Mouse (Mus musculus): Measurements from ENCODE around the gene Mcu. TPM values are rescaled to one million over a fixed set of nuclear protein-coding genes. Genes with fewer than 3 reads are reported as not detected.

Mcu gene
- total RNA-seq, 4 experiments from 2014 or later, result 45.3 to 51.6 (median 47.1) TPM

DNA sequence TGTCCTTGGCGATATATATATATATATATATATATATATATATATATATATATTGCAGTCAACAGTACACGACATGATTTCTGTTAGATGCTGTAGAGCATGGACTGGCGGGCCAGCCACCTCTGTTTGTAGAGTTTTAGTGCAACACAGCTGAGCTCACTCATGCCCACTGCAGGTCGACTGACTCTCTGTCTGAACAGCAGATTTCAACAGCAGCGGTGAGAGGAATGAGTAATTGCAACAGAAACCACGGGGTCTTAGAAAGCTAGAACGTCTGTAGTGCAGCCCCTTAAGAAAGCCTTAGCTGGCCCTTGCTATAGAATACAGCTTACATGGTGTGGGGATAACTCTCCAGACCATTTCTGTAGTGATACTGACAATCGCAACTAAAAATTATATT is 121.6 kb downstream of the Mcu start:
- DNase-seq (ENCODE audit: low spot score in 2 of 2), result no peak

DNA sequence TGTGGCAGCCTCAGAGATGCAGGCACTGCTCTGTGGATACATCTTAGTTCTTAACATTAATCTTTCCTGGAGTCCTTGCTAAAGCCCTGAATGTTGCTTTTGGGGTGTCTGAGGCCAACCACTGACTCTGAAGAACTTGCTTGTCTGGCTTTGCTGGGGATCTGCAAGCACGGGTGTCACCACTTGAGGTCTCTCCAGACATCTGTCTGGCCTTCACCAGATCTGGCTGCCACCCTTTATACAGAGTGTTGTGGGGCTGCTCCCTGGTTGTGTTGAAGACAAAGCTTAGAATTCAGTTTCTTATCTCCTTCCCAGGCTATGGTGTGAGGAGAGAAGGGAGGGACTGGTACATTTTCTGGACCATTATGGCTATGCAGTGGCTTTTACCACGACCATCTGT is 122.4 kb downstream of the Mcu start:
- no peak for DNase-seq (ENCODE audit: low spot score in 2 of 2)

DNA sequence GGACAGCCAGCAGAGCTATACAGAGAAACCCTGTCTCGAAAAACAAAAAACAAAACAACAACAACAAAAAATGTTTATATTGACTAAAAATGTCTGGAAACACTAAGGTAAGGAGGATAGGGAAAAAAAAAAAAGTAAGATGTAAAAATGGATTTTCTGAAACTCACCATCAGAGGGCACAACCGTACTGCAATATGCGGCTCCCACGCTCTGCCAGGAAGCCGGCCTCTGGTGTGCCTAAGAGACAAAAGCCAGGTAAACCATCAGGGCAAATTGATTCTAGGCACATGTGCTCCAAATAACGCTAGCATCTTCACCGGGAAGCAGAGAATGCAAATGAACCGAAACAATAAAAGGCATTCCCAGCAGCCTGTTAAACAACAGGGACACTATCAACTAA is 125.6 kb downstream of the Mcu start:
- DNase-seq (ENCODE audit: low spot score in 2 of 2), result no peak

DNA sequence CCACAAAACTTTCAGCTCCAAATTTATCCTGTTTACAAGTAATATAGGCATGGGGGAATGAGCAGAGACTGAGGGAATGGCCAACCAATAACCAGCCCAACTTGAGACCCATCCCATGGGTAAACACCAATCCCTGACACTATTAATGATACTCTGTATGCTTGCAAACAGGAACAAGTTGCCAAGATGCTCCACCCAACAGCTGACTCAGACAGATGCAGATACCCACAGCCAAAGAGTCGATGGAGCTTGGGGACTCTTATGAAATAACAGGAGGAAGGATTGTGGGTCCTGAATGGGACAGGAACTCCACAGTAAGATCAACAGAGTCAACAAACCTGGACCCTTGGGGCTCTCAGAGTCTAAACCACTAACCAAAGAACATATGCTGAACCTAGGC is 127.1 kb downstream of the Mcu start:
- no peak for DNase-seq (ENCODE audit: low spot score in 2 of 2)

DNA sequence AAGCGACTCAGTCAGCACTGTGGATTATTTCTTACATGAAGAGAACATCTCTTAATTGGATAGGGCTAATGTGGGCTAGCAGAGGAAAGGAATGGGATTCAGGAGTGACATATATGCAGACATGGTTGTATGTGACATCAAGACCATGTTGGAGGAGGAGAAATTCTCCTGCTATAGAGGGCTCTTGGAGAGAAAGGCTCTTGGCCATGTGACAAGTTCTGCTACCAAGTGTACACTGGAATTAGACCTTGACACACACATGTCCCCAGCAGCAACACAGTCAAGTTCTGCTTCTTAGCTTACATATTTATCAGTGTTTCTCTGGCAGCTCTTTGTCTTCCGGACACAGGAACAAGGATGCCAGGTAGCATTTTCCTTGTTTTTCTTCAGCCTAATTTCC is 129.1 kb downstream of the Mcu start:
- DNase-seq (ENCODE audit: low spot score in 2 of 2), result no peak

DNA sequence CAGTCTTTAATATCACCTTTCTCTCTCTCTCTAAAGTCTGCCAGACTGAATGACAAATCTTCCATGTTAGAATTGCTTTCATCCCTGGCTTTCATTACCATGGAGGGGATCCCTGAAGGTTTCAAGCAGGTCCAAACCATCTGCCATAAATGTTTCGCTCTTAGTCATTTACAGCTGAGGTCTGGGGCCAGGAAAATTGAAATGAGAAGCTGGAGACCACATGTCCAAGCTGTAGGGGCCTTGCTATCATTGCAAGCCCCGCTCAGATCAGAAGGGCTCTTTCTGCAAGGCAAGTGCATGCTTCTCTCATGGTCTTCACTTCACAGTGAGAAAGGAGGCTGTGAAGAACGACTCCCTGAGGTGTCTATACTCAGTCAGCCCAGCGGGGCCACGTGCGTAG is 132.2 kb downstream of the Mcu start:
- DNase-seq (ENCODE audit: low spot score in 2 of 2), result no peak

DNA sequence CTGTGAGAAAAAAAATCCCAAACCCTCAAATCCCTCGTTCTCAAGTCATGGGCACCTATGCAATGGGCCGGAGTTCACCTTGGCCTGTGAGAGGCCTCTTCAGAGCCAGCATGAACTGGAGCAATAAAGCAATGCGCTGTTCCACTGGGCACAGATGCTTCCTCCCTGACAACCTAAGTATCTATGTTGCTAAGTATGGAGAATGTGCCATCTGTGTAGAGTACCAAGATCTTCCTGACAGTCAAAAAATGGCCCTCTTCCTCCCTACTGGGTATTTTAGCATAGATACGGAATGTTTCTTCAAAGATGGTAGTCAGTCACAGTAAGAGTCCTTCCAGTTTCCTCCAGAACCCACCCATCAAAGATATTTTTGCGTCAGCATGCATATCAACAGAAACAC is 135.1 kb downstream of the Mcu start:
- DNase-seq (ENCODE audit: low spot score in 2 of 2), result no peak

DNA sequence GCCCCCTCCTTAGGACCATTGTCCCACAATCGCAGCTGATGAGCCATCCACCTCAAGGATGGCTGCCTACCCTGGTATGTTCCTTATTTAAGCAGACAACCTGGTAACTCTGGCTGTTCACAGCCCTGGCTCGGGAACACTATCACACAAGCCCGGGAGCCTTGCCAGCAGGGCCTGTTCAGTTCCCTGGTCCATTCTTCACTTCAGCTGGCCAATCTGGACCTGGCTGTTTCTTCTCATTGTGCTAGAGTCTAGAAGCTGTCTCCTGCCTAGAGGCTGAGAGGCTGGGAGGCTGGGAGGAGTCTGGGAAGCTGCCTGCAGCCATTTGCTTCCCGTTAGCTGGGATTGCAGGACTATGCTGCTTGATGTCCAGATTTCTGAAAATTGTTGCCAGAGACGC is 146.0 kb downstream of the Mcu start:
- peak in 1 of 2 experiments; percentile 36 for DNase-seq (ENCODE audit: low spot score in 2 of 2)

DNA sequence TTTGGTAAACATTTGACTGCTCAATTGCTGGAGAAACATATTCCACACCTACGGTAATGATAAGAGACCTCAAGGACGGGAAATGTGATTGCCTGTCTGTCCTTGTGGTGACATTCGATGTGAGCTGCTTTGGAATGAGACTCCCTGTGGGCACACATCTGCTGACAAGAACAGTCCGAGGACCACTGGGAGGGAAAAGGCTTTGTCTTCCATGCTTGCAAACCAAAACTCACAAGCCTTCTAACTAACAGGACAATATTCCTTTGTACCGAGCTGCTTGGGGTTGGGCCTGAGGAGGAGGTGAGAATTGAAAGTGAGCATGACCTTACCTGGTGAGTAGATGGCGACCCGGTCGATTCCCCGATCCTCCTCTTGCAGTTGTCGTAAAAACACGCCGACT is 149.2 kb downstream of the Mcu start:
- no peak for DNase-seq (ENCODE audit: low spot score in 2 of 2)

DNA sequence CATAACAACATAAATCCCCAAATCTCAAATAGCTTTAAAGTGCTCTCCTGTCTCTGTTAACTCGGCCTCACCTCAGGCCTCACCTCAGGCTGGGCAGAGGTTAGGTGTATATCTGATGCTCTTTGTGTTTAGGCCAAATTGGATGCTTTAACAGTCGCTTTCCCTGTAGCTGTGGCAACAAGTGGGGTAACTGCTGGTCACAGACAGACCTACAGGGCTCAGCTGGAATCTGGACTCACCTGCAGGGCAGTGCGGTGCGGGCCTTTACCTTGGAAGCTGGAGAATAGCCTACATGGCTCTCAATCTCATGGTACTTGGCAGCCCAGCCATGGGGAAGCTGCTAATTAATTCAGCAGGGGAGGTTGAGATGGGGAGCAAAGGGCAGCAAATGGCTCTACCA is 149.9 kb downstream of the Mcu start:
- no peak for DNase-seq (ENCODE audit: low spot score in 2 of 2)

DNA sequence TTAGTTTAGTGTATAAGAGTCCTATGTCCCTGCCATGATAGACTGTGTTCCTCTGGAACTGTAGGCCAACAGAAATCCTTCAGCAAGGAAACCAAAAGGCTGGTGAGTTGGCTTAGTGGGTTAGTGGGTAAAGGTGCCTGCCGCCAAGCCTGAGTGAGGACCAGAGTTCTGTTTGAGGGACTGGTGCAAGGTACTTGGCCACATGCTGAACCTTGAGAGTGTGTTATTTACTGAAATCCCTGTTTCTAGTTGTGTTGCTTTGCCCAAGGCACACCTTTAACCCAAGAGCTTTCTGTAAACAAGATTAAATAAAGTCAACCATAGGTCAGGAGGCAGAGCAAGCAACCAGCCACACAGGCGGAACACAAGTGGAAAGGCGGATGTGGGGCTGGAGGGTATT is 150.9 kb downstream of the Mcu start:
- DNase-seq (ENCODE audit: low spot score in 2 of 2), result no peak

DNA sequence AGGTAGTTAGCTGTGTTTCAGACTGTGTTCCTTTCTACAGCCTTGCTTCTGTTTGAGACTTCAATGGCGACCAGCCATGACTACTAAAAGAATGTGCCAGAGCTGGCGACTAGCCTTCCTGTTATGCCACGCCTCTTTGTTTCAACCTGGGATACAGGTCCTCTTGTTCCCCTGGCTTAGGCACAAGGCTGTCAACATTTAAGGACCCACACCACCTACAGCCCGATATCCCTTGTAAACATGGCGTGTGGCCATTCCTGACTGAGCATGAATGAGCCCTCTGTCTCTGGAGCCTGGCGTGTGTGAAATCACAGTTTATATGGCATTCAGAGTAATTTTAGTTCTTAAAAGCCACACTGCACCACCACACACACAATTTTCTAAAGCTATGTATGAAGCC is 154.2 kb downstream of the Mcu start:
- no peak for DNase-seq (ENCODE audit: low spot score in 2 of 2)

DNA sequence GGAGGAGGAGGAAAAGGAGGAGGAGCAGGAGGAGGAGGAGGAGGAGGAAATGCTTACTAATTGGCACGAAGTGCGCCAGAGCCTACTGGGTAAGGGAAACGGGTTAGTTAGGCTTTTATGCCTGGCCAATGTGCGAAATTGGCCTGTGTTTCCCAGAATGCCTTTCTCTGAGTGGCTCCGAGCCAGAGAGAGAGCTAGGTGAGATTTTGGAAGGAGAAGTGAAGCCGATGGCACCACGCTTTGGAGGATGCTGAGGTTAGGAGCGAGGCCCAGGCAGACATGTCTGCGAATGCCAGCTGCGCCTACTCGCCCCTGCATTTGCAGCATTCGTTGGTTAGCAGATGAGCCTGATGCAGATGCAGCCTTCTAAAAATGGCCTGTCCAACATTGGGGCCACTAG is 156.7 kb downstream of the Mcu start:
- peak; percentile 29 to 48 for DNase-seq (ENCODE audit: low spot score in 2 of 2)

DNA sequence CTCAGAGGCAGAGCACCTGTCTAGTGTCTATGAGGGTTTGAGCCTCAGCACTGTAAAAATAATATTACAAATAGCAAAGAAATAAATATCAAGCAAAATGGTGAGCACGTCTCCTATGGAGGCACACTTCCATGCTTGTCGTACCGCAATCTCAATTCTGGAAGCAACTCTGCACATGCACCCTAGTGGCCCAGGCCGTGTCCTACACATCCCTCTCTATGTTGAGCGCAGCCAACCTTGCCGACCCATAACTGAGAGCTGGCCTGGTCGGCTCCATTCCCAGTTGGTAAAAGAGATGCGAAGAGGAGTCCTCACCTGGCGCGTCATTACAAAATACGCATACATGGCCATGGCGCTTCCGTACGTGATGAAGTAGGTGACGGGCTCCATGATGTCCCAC is 161.9 kb downstream of the Mcu start:
- DNase-seq (ENCODE audit: low spot score in 2 of 2), result no peak

DNA sequence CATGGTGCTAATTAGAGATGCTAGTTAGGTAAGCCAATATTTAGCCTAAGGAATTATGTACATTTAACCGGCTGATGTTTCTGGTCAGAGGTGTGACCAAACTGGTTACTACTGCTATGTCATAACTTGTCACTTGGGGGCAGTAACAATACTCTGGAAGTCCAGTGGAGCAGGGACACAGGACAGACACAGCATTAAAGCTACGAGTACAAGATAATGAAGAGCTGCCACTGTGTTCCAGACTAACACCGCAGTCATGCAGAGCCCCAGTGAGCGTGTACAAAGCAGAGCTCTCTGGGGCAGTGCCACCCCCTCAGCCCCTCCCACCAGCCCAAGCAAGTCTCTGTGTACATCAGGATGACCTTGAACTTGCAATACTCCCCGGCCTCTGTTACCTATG is 164.7 kb downstream of the Mcu start:
- DNase-seq (ENCODE audit: low spot score in 2 of 2), result no peak

DNA sequence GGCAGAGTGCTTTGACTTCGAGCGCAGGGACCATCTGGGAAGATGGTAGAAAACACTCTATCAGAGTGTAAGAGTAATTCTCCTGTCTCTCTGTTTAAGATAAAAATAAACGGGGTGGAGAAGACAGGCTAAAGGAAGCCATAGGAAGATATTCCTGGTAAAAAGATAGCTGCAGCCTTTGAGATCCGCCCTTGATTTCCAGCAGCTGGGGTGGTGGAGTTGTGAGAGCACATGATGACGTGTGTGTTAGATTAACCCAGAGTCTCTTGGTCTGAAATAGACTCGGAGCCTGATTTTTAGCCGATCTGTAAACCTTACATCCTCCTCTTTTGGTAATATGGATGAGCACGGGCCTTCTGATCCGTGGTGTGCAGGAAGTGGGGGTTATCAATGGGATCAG is 168.9 kb downstream of the Mcu start:
- no peak for DNase-seq (ENCODE audit: low spot score in 2 of 2)

DNA sequence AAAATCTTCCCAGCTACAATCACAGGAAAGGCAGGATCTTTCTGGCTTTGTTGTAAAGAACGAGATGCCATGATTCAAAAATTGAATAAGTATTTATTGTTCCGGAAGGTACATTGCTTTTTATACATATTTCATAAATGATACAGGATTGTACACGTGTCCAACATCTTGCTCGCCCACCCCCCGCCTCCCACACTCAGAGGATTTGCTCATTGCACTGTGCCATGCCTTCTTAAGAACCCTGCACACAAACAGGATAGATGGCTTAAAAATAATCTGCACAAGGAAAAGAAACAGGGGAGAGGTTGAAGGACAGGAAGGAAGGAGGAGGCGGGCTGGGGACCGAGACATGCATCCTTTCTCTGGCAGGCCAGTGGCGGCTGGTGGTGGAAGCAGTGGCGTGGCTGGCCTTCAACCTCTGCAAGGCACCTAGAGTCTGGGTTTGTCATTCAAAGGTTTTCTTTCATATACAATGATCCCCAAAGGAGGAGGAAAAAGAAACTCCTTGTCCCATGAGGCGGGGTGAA is 169.5 kb downstream of the Mcu start:
- DNase-seq (ENCODE audit: low spot score in 2 of 2), result no peak

DNA sequence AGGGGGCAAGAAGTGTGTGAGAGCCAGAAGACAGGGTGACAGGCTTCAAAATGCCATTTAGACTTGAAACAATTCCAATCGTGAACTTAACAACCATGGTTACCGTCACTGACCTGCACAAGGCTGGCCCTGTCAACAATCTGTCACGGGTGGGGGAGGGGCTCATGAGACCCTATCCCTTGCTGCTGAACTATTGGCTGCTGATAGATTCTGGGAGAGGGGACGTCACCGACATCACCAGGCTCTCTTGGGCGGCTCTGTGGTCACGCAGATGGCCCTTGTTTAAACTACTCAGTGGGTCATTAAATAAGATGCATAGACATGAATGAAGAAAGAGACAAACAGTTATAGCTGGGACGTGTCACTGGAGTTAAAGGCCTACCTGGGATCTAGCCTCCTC is 171.9 kb downstream of the Mcu start:
- DNase-seq (ENCODE audit: low spot score in 2 of 2), result no peak

DNA sequence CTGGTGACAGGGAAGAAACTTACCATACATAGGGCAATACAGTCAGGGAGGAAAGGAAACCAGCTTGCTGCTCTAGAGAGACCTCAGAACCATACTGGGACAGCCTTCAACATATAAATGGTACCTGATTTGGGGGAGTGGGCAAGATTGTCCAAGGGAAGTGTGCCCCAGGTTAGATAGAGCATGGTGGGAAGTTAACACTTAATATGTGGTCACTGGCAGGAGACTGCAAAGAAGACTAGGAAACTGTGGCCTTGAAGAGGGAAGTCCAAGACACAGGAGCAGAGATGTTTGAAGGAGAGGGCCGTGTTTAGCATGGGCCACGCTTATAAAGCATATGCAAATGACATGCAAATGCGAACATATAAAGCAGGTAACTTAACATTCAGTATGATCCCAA is 172.4 kb downstream of the Mcu start:
- DNase-seq (ENCODE audit: low spot score in 2 of 2), result no peak

DNA sequence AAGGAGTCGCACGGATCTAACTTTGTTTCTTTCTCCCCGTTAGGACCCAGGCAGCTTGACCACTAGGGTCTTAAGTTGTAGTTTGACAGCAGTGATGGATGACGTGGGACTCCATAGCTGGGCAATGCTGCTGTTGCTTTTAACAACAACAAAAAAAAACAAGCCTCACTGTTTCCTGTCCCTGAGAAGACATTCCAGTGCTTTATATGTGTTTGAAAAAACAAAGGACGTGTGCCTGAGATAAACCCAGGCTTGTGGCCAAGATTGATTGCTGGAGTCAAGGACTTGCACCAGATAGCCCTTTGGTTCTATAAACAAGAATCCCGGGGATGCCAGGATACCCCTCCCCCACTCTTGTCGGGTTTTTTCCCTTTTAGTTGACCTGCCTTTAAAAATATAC is 173.3 kb downstream of the Mcu start:
- DNase-seq (ENCODE audit: low spot score in 2 of 2), result no peak

DNA sequence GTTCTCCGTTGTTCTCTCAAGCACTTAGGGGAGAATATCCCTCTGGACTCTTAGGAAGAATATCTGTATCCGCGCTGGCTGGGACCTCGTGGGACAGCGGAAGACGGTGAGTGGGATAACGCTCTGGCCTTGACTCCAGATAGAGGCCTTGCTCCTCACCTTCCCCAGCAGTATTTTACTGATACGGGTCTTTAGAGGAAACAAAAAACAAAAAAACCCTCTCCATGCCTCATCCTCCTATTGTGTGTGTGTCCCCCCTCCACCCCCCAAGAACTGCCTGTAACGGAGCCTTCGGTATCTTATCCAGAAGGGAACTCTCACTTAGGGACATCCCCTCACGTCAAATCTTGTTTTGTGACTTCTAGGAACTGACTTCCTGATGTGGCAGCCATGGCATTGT is 174.8 kb downstream of the Mcu start, which contains the start of gene Oit3:
Oit3 (minus strand) TSS at position 44 of the 400 bp plus-strand sequence.
- DNase-seq (ENCODE audit: low spot score in 2 of 2), result no peak

DNA sequence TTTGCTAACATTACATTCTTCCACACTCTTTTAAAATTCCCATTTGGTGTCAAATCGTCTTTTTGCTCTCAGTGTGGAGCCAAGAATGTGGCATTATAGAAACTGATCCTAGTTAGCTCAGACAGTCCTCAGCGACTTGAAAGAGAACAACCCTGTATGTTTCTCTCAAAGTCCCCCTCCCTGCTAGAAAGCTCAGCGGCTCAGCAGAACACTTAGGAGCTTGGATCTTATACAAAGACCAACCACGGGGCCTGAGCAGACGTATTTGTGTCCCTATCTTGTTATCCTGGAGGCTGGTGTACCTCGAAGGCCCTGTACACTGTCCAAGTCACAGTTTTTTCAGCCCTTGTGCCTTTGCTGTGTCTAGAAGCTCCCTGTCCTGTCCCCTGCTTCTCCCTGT is 176.3 kb downstream of the Mcu start:
- no peak for DNase-seq (ENCODE audit: low spot score in 2 of 2)

DNA sequence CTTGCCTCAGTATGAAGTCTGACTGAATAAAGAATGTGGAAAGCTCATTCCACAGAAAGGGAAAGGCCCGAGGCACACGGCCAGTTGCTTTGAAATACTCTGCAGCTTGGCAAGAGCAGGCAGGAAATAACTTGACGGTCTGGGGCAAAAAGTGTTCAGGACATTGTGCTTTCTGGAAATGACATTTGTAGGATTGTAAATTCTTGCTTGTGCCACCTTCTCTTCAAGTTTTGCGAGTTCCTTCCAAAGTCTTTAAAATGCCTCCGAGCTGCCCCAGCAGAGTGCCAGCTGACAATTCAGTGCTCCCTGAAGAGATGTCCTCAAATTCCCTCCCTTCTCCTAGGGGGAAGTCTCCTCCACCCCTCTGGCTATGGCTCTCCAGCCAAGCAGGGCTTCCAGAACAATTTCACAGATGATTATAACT is 177.0 kb downstream of the Mcu start:
- DNase-seq (ENCODE audit: low spot score in 2 of 2), result no peak

DNA sequence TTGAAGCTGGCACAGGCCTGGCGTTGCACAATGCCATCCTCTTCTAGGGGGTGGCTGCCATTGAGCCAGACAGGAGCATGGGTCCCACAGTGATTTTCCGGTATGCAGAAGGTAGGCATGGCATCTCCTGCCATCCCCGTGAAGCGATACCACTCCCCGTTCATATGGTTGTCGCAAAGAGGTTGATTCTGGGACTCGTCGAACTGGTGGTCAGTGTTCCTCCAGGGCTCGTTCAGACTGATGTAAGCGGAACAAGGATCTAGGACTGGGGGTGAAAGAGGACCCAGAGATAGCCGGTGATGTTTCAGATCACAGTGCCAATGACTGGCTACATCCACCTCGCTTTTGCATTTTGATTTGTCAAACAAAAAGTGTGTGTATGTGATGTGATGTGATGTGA is 177.8 kb downstream of the Mcu start:
- DNase-seq (ENCODE audit: low spot score in 2 of 2), result no peak

Data from layer of hippocampus, adult 8-10 months (tissue).